Mouse (Mus musculus): ENCODE data around the gene Slc38a6.

DNA sequence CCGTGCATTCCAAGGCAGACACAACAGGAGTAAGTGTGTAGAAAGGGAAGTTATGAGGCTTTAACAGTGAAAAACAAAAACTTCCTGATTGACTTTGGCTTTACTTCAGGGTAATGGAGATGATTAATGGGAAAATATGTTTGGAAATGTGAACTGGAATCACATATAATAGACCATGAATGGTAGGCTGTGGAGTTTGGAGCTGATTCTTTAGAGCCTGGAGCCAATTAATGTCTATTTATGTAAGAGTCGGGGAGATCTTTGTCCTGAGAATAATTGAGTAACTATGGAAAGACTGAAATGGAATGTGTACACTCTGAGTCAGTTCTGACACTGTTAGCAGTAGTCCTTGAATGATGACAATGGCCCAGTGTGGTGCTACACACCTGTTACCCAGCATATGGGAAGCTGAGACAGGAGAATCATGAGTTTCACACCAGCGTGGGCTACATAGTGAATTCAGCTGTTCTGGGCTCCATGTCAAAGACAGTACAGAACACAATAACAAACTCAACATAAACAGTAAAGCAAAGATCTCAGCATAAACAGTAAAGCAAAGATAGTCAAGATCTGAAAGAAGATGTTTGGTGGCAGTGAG lies 21.1 kb upstream of the Slc38a6 start:
- TF ChIP-seq POLR2A (IDR thresholded peaks at IDR 0.05; ENCODE audit: low read depth, low read length) (no peak), CTCF (IDR thresholded peaks at IDR 0.05; ENCODE audit: borderline replicate concordance, insufficient read depth, low read length) (no peak)

Data from embryonic fibroblast, embryonic 13.5 days (primary cell).